Mouse (Mus musculus): Measurements from ENCODE around the gene Enpep. TPM values are rescaled to one million over a fixed set of nuclear protein-coding genes. Genes with fewer than 3 reads are reported as not detected.
A peak's percentile ranks its signal among the peaks of the same experiment; 100 is the strongest.

Gene Enpep
- total RNA-seq, 1 experiment from 2014 or later, result not detected

- ATAC-seq (replicated peaks; ENCODE audit: insufficient number of reproducible peaks, low FRiP score, low TSS enrichment, poor library complexity, severe bottlenecking), result no peak
Observed at GRCm38 (mm10) chr3:129317032-129317729, 15.3 kb downstream of the Enpep start.

- no peak for ATAC-seq (replicated peaks; ENCODE audit: insufficient number of reproducible peaks, low FRiP score, low TSS enrichment, poor library complexity, severe bottlenecking)
Observed at GRCm38 (mm10) chr3:129313671-129314415, 18.7 kb downstream of the Enpep start.

- ATAC-seq (replicated peaks; ENCODE audit: insufficient number of reproducible peaks, low FRiP score, low TSS enrichment, poor library complexity, severe bottlenecking), result no peak
Observed at GRCm38 (mm10) chr3:129313221-129313620, 19.3 kb downstream of the Enpep start.

- ATAC-seq (replicated peaks; ENCODE audit: insufficient number of reproducible peaks, low FRiP score, low TSS enrichment, poor library complexity, severe bottlenecking), result no peak
Observed at GRCm38 (mm10) chr3:129312511-129312910, 20.0 kb downstream of the Enpep start.

GRCm38 (mm10) chr3:129311951-129312350 lies 20.6 kb downstream of the Enpep start:
- no peak for ATAC-seq (replicated peaks; ENCODE audit: insufficient number of reproducible peaks, low FRiP score, low TSS enrichment, poor library complexity, severe bottlenecking)

GRCm38 (mm10) chr3:129309926-129310325 lies 22.6 kb downstream of the Enpep start:
- ATAC-seq (replicated peaks; ENCODE audit: insufficient number of reproducible peaks, low FRiP score, low TSS enrichment, poor library complexity, severe bottlenecking), result no peak

- ATAC-seq (replicated peaks; ENCODE audit: insufficient number of reproducible peaks, low FRiP score, low TSS enrichment, poor library complexity, severe bottlenecking), result no peak
Observed at GRCm38 (mm10) chr3:129308876-129309275, 23.6 kb downstream of the Enpep start.

GRCm38 (mm10) chr3:129308102-129308752 lies 24.3 kb downstream of the Enpep start:
- 0 out of 2 replicates have a peak, but pooled peaks have one; percentile 47 for ATAC-seq (replicated peaks; ENCODE audit: insufficient number of reproducible peaks, low FRiP score, low TSS enrichment, poor library complexity, severe bottlenecking)

GRCm38 (mm10) chr3:129303941-129304340 lies 28.6 kb downstream of the Enpep start:
- no peak for ATAC-seq (replicated peaks; ENCODE audit: insufficient number of reproducible peaks, low FRiP score, low TSS enrichment, poor library complexity, severe bottlenecking)

- no peak for ATAC-seq (replicated peaks; ENCODE audit: insufficient number of reproducible peaks, low FRiP score, low TSS enrichment, poor library complexity, severe bottlenecking)
Observed at GRCm38 (mm10) chr3:129299874-129300273, 32.6 kb downstream of the Enpep start.

- no peak for ATAC-seq (replicated peaks; ENCODE audit: insufficient number of reproducible peaks, low FRiP score, low TSS enrichment, poor library complexity, severe bottlenecking)
Observed at GRCm38 (mm10) chr3:129298606-129299005, 33.9 kb downstream of the Enpep start.

- ATAC-seq (replicated peaks; ENCODE audit: insufficient number of reproducible peaks, low FRiP score, low TSS enrichment, poor library complexity, severe bottlenecking), result peak; percentile 83
Observed at GRCm38 (mm10) chr3:129296994-129297393, 35.5 kb downstream of the Enpep start.

GRCm38 (mm10) chr3:129295883-129296282 lies 36.6 kb downstream of the Enpep start:
- no peak for ATAC-seq (replicated peaks; ENCODE audit: insufficient number of reproducible peaks, low FRiP score, low TSS enrichment, poor library complexity, severe bottlenecking)

- no peak for ATAC-seq (replicated peaks; ENCODE audit: insufficient number of reproducible peaks, low FRiP score, low TSS enrichment, poor library complexity, severe bottlenecking)
Observed at GRCm38 (mm10) chr3:129289536-129289935, 43.0 kb downstream of the Enpep start.

GRCm38 (mm10) chr3:129287140-129287539 lies 45.4 kb downstream of the Enpep start:
- no peak for ATAC-seq (replicated peaks; ENCODE audit: insufficient number of reproducible peaks, low FRiP score, low TSS enrichment, poor library complexity, severe bottlenecking)

- no peak for ATAC-seq (replicated peaks; ENCODE audit: insufficient number of reproducible peaks, low FRiP score, low TSS enrichment, poor library complexity, severe bottlenecking)
Observed at GRCm38 (mm10) chr3:129286426-129286825, 46.1 kb downstream of the Enpep start.

GRCm38 (mm10) chr3:129284326-129284725 lies 48.2 kb downstream of the Enpep start:
- no peak for ATAC-seq (replicated peaks; ENCODE audit: insufficient number of reproducible peaks, low FRiP score, low TSS enrichment, poor library complexity, severe bottlenecking)

GRCm38 (mm10) chr3:129279441-129279840 lies 53.1 kb downstream of the Enpep start:
- no peak for ATAC-seq (replicated peaks; ENCODE audit: insufficient number of reproducible peaks, low FRiP score, low TSS enrichment, poor library complexity, severe bottlenecking)

- no peak for ATAC-seq (replicated peaks; ENCODE audit: insufficient number of reproducible peaks, low FRiP score, low TSS enrichment, poor library complexity, severe bottlenecking)
Observed at GRCm38 (mm10) chr3:129273156-129273831, 59.2 kb downstream of the Enpep start.

Measured in monocyte, adult 5-6 weeks (primary cell).